Mouse (Mus musculus): Measurements from ENCODE around the gene Nop16. TPM values are rescaled to one million over a fixed set of nuclear protein-coding genes. Genes with fewer than 3 reads are reported as not detected.

The Nop16 gene
- total and polyA plus RNA-seq, 3 experiments, result 65.1 to 76.0 (median 65.7) TPM

DNA sequence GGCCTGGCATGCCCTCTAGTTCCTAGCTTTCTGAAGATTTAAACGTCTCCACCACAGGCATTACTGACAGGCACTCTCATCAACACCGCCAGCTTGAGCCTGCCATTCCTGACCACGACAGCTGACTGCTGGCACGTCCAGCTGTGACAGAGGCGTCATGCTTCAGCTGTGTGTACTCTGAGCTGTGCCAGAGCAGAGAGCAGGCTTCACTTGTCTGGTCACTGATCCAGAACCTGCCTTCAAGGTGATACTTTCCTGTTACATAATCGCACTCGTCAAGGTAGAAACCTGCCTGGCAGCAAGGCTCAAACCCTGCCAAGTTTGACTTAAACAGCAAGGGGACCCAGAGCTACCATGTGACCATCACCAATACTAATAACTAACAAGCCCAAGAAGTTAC is 27.3 kb downstream of the Nop16 start:
- TF ChIP-seq POLR2AphosphoS5 (IDR thresholded peaks at IDR 0.05; ENCODE audit: insufficient replicate concordance, low read depth, low read length), result no peak
- no peak for TF ChIP-seq GATA2 (IDR thresholded peaks at IDR 0.05; ENCODE audit: borderline replicate concordance, low read depth, low read length)
- no peak for TF ChIP-seq TAL1 (conservative IDR thresholded peaks at IDR 0.05; ENCODE audit: low read depth, low read length)
- no peak for TF ChIP-seq CTCF (IDR thresholded peaks at IDR 0.05; ENCODE audit: low read depth, low read length)
- TF ChIP-seq GATA1 (IDR thresholded peaks at IDR 0.05; ENCODE audit: borderline replicate concordance, low read length), result no peak
- ATAC-seq (ENCODE audit: extremely low read depth, insufficient number of reproducible peaks, low FRiP score, poor library complexity, severe bottlenecking) (no peak), DNase-seq (ENCODE audit: low spot score) (no peak)
- Histone ChIP-seq H3K9me3 (replicated peaks) (no peaks in the 10 kb centered on the region), H3K27me3 (ENCODE audit: insufficient read depth, low read length) (no peaks in the 10 kb centered on the region), H3K36me3 (replicated peaks) (peaks cover 63% of the 10 kb centered on the region), H3K4me3 (ENCODE audit: low read depth, low read length) (no peak overlapping the region), H3K4me1 (ENCODE audit: insufficient read depth, low read depth, low read length) (peaks cover 38% of the 10 kb centered on the region)

DNA sequence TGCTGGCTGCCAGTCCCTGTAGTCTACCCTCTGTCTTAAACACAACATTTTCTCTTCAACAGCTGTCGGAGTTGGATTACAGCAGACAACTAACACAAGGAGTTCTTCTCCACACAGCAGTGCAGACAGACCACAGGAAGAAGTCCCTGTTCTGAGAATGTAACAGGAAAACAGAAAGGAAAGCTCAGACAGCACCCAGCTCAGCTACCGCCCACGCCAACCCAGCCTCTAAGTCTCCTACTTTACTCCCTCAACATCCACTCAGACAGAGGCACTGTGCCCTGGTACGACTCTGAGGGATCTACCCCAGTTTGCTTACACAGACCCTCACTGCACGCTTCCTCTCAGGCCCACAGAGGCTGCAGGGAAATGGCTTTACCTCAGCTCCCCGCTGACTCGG is 29.3 kb downstream of the Nop16 start:
- Histone ChIP-seq H3K27me3 (ENCODE audit: insufficient read depth, low read length) (no peaks in the 10 kb centered on the region), H3K4me1 (ENCODE audit: insufficient read depth, low read depth, low read length) (peaks cover 31% of the 10 kb centered on the region), H3K36me3 (replicated peaks) (peaks cover 82% of the 10 kb centered on the region), H3K9me3 (replicated peaks) (no peaks in the 10 kb centered on the region), H3K4me3 (ENCODE audit: low read depth, low read length) (no peak overlapping the region)
- no peak for DNase-seq (ENCODE audit: low spot score)
- ATAC-seq (ENCODE audit: extremely low read depth, insufficient number of reproducible peaks, low FRiP score, poor library complexity, severe bottlenecking), result no peak
- TF ChIP-seq GATA1 (IDR thresholded peaks at IDR 0.05; ENCODE audit: borderline replicate concordance, low read length) (no peak), GATA2 (IDR thresholded peaks at IDR 0.05; ENCODE audit: borderline replicate concordance, low read depth, low read length) (no peak), CTCF (IDR thresholded peaks at IDR 0.05; ENCODE audit: low read depth, low read length) (no peak), POLR2AphosphoS5 (IDR thresholded peaks at IDR 0.05; ENCODE audit: insufficient replicate concordance, low read depth, low read length) (no peak), TAL1 (conservative IDR thresholded peaks at IDR 0.05; ENCODE audit: low read depth, low read length) (no peak)

DNA sequence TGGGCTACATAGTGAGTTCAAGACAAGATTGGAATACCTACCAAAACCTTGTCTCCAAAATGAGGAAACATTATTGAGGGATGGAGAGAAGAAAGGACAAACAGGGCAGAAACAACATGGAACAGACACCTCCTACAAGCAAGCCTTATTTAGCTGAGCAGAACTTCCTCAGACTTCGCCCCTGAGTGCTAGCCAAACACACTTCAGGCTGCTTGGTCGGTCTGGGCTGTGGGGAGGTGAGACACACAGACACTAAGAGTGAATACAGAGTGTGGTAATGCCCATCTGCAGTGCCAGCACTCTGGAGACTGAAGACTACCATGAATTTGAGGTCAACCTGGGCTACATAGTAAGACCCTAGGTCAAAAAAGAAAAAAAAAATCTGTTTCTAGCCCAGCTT is 30.2 kb downstream of the Nop16 start:
- ATAC-seq (ENCODE audit: extremely low read depth, insufficient number of reproducible peaks, low FRiP score, poor library complexity, severe bottlenecking), result no peak
- no peak overlapping the region for H3K4me3 ChIP-seq (ENCODE audit: low read depth, low read length)
- H3K27me3 ChIP-seq (ENCODE audit: insufficient read depth, low read length), result no peaks in the 10 kb centered on the region
- TF ChIP-seq GATA2 (IDR thresholded peaks at IDR 0.05; ENCODE audit: borderline replicate concordance, low read depth, low read length), result no peak
- TF ChIP-seq TAL1 (conservative IDR thresholded peaks at IDR 0.05; ENCODE audit: low read depth, low read length), result no peak
- no peak for TF ChIP-seq GATA1 (IDR thresholded peaks at IDR 0.05; ENCODE audit: borderline replicate concordance, low read length)
- TF ChIP-seq POLR2AphosphoS5 (IDR thresholded peaks at IDR 0.05; ENCODE audit: insufficient replicate concordance, low read depth, low read length), result no peak
- peaks cover 89% of the 10 kb centered on the region for H3K36me3 ChIP-seq (replicated peaks)
- no peak for DNase-seq (ENCODE audit: low spot score)
- no peaks in the 10 kb centered on the region for H3K9me3 ChIP-seq (replicated peaks)
- H3K4me1 ChIP-seq (ENCODE audit: insufficient read depth, low read depth, low read length), result peaks cover 25% of the 10 kb centered on the region

DNA sequence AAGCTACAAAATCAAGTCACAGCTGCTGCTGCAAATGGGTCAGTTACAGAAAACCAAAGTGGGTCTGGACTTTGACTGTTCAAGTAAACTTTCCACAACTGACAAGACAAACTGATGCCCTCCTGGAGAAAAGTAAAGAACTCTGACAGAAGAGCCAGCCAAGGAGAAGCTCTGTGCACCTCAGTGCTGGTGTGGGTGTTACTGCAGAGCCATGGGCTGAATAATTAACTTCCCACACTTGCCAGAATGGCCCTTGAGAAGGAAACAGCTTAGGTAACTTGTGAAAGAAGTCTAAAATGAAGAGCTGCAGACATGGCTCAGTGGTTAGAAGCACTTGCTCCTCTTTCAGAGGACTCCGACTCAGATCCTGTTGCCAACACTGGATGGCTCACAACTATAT is 32.2 kb downstream of the Nop16 start:
- no peak for DNase-seq (ENCODE audit: low spot score)
- no peaks in the 10 kb centered on the region for H3K27me3 ChIP-seq (ENCODE audit: insufficient read depth, low read length)
- ATAC-seq (ENCODE audit: extremely low read depth, insufficient number of reproducible peaks, low FRiP score, poor library complexity, severe bottlenecking), result no peak
- peaks cover 94% of the 10 kb centered on the region for H3K36me3 ChIP-seq (replicated peaks)
- TF ChIP-seq GATA2 (IDR thresholded peaks at IDR 0.05; ENCODE audit: borderline replicate concordance, low read depth, low read length) (no peak), POLR2AphosphoS5 (IDR thresholded peaks at IDR 0.05; ENCODE audit: insufficient replicate concordance, low read depth, low read length) (no peak), GATA1 (IDR thresholded peaks at IDR 0.05; ENCODE audit: borderline replicate concordance, low read length) (no peak), CTCF (IDR thresholded peaks at IDR 0.05; ENCODE audit: low read depth, low read length) (no peak), TAL1 (conservative IDR thresholded peaks at IDR 0.05; ENCODE audit: low read depth, low read length) (no peak)
- no peak overlapping the region for H3K4me3 ChIP-seq (ENCODE audit: low read depth, low read length)
- H3K4me1 ChIP-seq (ENCODE audit: insufficient read depth, low read depth, low read length), result peaks cover 12% of the 10 kb centered on the region; the same call in 1 of the 2 replicates
- H3K9me3 ChIP-seq (replicated peaks), result no peaks in the 10 kb centered on the region

DNA sequence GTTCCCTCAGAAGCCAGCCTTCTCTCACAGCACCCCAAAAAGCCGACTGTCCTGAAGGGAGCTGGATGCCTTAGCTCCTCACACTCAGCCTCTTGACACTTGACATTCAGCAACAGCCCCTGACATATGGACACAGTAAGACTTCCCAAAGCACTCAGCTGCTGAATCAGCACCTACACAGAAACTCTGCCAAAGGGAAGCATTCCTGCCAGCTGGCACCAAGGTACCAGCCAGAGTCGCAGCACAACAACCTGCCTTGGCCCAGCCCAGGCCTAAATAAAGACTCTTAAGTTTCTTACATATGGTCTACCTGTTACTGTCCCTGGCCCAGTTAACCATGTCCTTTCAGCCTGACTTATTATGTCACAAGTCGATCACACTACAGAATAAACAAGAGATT is 33.1 kb downstream of the Nop16 start:
- TF ChIP-seq CTCF (IDR thresholded peaks at IDR 0.05; ENCODE audit: low read depth, low read length) (no peak), GATA1 (IDR thresholded peaks at IDR 0.05; ENCODE audit: borderline replicate concordance, low read length) (no peak), TAL1 (conservative IDR thresholded peaks at IDR 0.05; ENCODE audit: low read depth, low read length) (no peak), GATA2 (IDR thresholded peaks at IDR 0.05; ENCODE audit: borderline replicate concordance, low read depth, low read length) (no peak), POLR2AphosphoS5 (IDR thresholded peaks at IDR 0.05; ENCODE audit: insufficient replicate concordance, low read depth, low read length) (no peak)
- Histone ChIP-seq H3K4me3 (ENCODE audit: low read depth, low read length) (no peak overlapping the region), H3K27me3 (ENCODE audit: insufficient read depth, low read length) (no peaks in the 10 kb centered on the region), H3K36me3 (replicated peaks) (peaks cover 93% of the 10 kb centered on the region), H3K4me1 (ENCODE audit: insufficient read depth, low read depth, low read length) (peaks cover 8% of the 10 kb centered on the region; the same call in 1 of the 2 replicates), H3K9me3 (replicated peaks) (no peaks in the 10 kb centered on the region)
- ATAC-seq (ENCODE audit: extremely low read depth, insufficient number of reproducible peaks, low FRiP score, poor library complexity, severe bottlenecking), result no peak
- no peak for DNase-seq (ENCODE audit: low spot score)

DNA sequence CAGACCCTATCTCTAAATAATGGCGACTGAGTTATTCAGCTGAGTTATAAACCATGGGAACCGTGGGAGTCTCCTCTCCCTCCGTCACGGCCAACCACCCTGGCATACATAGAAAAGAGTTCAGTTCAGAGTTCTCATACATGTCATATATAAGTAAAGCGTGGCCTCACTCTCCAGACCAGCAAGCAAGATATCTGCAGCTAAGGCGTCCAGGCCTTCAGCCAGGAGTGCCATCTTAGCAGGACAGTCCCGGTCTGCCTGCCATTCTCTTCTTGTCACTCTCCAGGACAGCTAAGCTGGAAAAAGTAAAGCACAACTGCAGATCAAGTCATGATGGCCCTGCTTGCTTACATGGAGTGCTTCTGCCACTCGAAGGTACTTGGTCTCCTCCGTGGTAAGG is 33.7 kb downstream of the Nop16 start:
- H3K36me3 ChIP-seq (replicated peaks), result peaks cover 93% of the 10 kb centered on the region
- no peaks in the 10 kb centered on the region for H3K9me3 ChIP-seq (replicated peaks)
- peaks cover 8% of the 10 kb centered on the region; the same call in 1 of the 2 replicates for H3K4me1 ChIP-seq (ENCODE audit: insufficient read depth, low read depth, low read length)
- no peak for TF ChIP-seq TAL1 (conservative IDR thresholded peaks at IDR 0.05; ENCODE audit: low read depth, low read length)
- TF ChIP-seq CTCF (IDR thresholded peaks at IDR 0.05; ENCODE audit: low read depth, low read length), result no peak
- TF ChIP-seq GATA1 (IDR thresholded peaks at IDR 0.05; ENCODE audit: borderline replicate concordance, low read length), result no peak
- no peak for TF ChIP-seq POLR2AphosphoS5 (IDR thresholded peaks at IDR 0.05; ENCODE audit: insufficient replicate concordance, low read depth, low read length)
- no peak for TF ChIP-seq GATA2 (IDR thresholded peaks at IDR 0.05; ENCODE audit: borderline replicate concordance, low read depth, low read length)
- no peak overlapping the region for H3K4me3 ChIP-seq (ENCODE audit: low read depth, low read length)
- ATAC-seq (ENCODE audit: extremely low read depth, insufficient number of reproducible peaks, low FRiP score, poor library complexity, severe bottlenecking), result no peak
- no peak for DNase-seq (ENCODE audit: low spot score)
- no peaks in the 10 kb centered on the region for H3K27me3 ChIP-seq (ENCODE audit: insufficient read depth, low read length)

Measured in G1E (cell line).